Mouse (Mus musculus): ENCODE data around the gene F5.

DNA sequence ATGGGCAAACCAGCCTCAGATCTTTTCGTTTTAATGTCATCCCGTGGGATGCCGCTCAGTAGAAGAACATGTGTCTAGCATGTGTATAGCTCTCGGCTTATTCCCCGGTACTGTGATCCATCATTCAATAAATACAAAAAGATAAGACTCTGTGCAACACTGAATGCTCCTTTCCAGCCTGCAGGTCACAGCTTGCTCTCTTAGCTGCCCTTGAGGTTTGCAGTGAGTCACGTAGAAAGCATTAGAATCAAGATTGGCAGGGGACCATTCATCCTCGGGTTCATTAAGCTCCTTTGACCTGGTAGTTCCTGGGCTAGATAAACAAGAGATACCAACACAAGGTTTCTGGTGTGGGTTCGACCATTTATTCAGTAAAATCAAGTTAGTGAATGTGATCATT, 91.2 kb downstream of the F5 start:
- TF ChIP-seq CTCF (IDR thresholded peaks at IDR 0.05; ENCODE audit: low read depth) (no peak), EP300 (IDR thresholded peaks at IDR 0.05; ENCODE audit: low read depth) (no peak)
